11 mouse cellular contexts compared by ENCODE assay signal in genomic region chr11:116099462-116099861, GRCm38 (mm10). TPM values are rescaled to one million over a fixed set of nuclear protein-coding genes. Genes with fewer than 3 reads are reported as not detected.
DNase-seq lines count a peak whose midpoint lies in the region; ATAC-seq and TF ChIP-seq lines count a peak whose summit lies in the region.
"Had no signal": no experiment of that assay in that cellular context is flagged by ENCODE, and none has a peak within 500 bp of the region (broad histone marks: within the 10 kb centered on the region; RNA-seq: fewer than 3 reads in every experiment).

No protein-coding gene starts in this region.

- ATAC-seq in heart, embryonic 12.5 days (ENCODE audit: insufficient number of reproducible peaks, low FRiP score): no peak
- ATAC-seq in liver, postnatal 0 days: no peak
- ATAC-seq in hindbrain, embryonic 13.5 days (ENCODE audit: low FRiP score): no peak

- H3K36me3 ChIP-seq in heart, embryonic 12.5 days: no peaks in the 10 kb centered on the region
- no peaks in the 10 kb centered on the region for H3K36me3 ChIP-seq in embryonic facial prominence, embryonic 10.5 days (replicated peaks)
- no peaks in the 10 kb centered on the region for H3K36me3 ChIP-seq in liver, postnatal 0 days (replicated peaks; ENCODE audit: insufficient read depth, low read length)
- H3K36me3 ChIP-seq in hindbrain, embryonic 13.5 days: no peaks in the 10 kb centered on the region
- H3K36me3 ChIP-seq: hindbrain, embryonic 12.5 days; neural tube, embryonic 15.5 days had no signal

- no peak overlapping the region for H3K4me2 ChIP-seq in heart, embryonic 12.5 days
- peak overlapping the region; percentile 8; the same call in 1 of the 2 replicates for H3K4me2 ChIP-seq in liver, postnatal 0 days (ENCODE audit: low read depth, low read length)
- H3K4me2 ChIP-seq in hindbrain, embryonic 13.5 days: no peak overlapping the region
- H3K4me2 ChIP-seq: hindbrain, embryonic 12.5 days; neural tube, embryonic 15.5 days had no signal

- 72% methylated on average over 6 of the region's 6 CpGs for WGBS in heart, embryonic 12.5 days
- 90% methylated on average over 6 of the region's 6 CpGs for WGBS in embryonic facial prominence, embryonic 10.5 days
- WGBS in liver, postnatal 0 days (ENCODE audit: insufficient replicate concordance): 59% methylated on average over 6 of the region's 6 CpGs
- WGBS in hindbrain, embryonic 13.5 days: 92% methylated on average over 6 of the region's 6 CpGs

- H3K4me1 ChIP-seq in heart, embryonic 12.5 days (replicated peaks): peaks cover 63% of the 10 kb centered on the region
- peaks cover 47% of the 10 kb centered on the region for H3K4me1 ChIP-seq in embryonic facial prominence, embryonic 10.5 days
- peaks cover 43% of the 10 kb centered on the region for H3K4me1 ChIP-seq in liver, postnatal 0 days (ENCODE audit: insufficient read depth)
- H3K4me1 ChIP-seq in hindbrain, embryonic 13.5 days (replicated peaks): peaks cover 24% of the 10 kb centered on the region

- intact Hi-C loops in left cerebral cortex, adult 2 months (cut with DNase I): no loop called here

- no peak overlapping the region for H3K9ac ChIP-seq in heart, embryonic 12.5 days
- 0 out of 2 replicates have a peak overlapping the region, but pooled peaks have one; percentile 5 for H3K9ac ChIP-seq in liver, postnatal 0 days (replicated peaks)
- no peak overlapping the region for H3K9ac ChIP-seq in hindbrain, embryonic 13.5 days
- H3K9ac ChIP-seq: hindbrain, embryonic 12.5 days; neural tube, embryonic 15.5 days had no signal

- H3K9me3 ChIP-seq in heart, embryonic 12.5 days (replicated peaks): peaks cover 6% of the 10 kb centered on the region
- peaks cover 4% of the 10 kb centered on the region; the same call in 1 of the 2 replicates for H3K9me3 ChIP-seq in embryonic facial prominence, embryonic 10.5 days
- peaks cover 3% of the 10 kb centered on the region for H3K9me3 ChIP-seq in liver, postnatal 0 days (ENCODE audit: low read length)
- H3K9me3 ChIP-seq in hindbrain, embryonic 13.5 days: no peaks in the 10 kb centered on the region
- H3K9me3 ChIP-seq: neural tube, embryonic 15.5 days had no signal

- H3K27me3 ChIP-seq in heart, embryonic 12.5 days (replicated peaks): no peaks in the 10 kb centered on the region
- no peaks in the 10 kb centered on the region for H3K27me3 ChIP-seq in embryonic facial prominence, embryonic 10.5 days (replicated peaks; ENCODE audit: low read depth, poor library complexity, severe bottlenecking)
- no peaks in the 10 kb centered on the region for H3K27me3 ChIP-seq in liver, postnatal 0 days (ENCODE audit: insufficient read depth, low read length)
- peaks cover 3% of the 10 kb centered on the region; the same call in 1 of the 2 replicates for H3K27me3 ChIP-seq in hindbrain, embryonic 13.5 days
- H3K27me3 ChIP-seq: hindbrain, embryonic 12.5 days; neural tube, embryonic 15.5 days had no signal

- TF ChIP-seq CTCF in left cerebral cortex, adult 2 months (IDR thresholded peaks at IDR 0.05): no peak
- no peak for TF ChIP-seq CTCF in liver, postnatal 0 days (IDR thresholded peaks at IDR 0.05; ENCODE audit: low read depth)

- TF ChIP-seq EP300 in liver, postnatal 0 days (IDR thresholded peaks at IDR 0.05; ENCODE audit: low read depth): no peak

- H3K4me3 ChIP-seq in heart, embryonic 12.5 days: no peak overlapping the region
- no peak overlapping the region for H3K4me3 ChIP-seq in left cerebral cortex, adult 2 months
- no peak overlapping the region for H3K4me3 ChIP-seq in embryonic facial prominence, embryonic 10.5 days
- no peak overlapping the region for H3K4me3 ChIP-seq in liver, postnatal 0 days (ENCODE audit: low read depth, low read length)
- no peak overlapping the region for H3K4me3 ChIP-seq in hindbrain, embryonic 13.5 days
- H3K4me3 ChIP-seq: hindbrain, embryonic 12.5 days; neural tube, embryonic 15.5 days had no signal

- peak overlapping the region; percentile 94 for H3K27ac ChIP-seq in heart, embryonic 12.5 days (ENCODE audit: poor library complexity, severe bottlenecking)
- 0 out of 2 replicates have a peak overlapping the region, but pooled peaks have one; percentile 36 for H3K27ac ChIP-seq in left cerebral cortex, adult 2 months
- H3K27ac ChIP-seq in embryonic facial prominence, embryonic 10.5 days (replicated peaks): peak overlapping the region; percentile 40; the same call in 1 of the 2 replicates
- peak overlapping the region; percentile 76 for H3K27ac ChIP-seq in liver, postnatal 0 days (ENCODE audit: low read depth)
- no peak overlapping the region for H3K27ac ChIP-seq in hindbrain, embryonic 13.5 days
- H3K27ac ChIP-seq: hindbrain, embryonic 12.5 days; neural tube, embryonic 15.5 days had no signal

- no peak for DNase-seq in heart, adult 18-20 months
- no peak for DNase-seq in left cerebral cortex, adult 2 months (ENCODE audit: extremely low spot score in 1 of 2, low spot score in 2 of 2)
- no peak for DNase-seq in left cerebral cortex, adult 9 months (ENCODE audit: low spot score in 2 of 2)
- DNase-seq in embryonic facial prominence, embryonic 10.5 days (ENCODE audit: low spot score): no peak
- DNase-seq in liver, postnatal 0 days: no peak
- no peak for DNase-seq in adipocyte (ENCODE audit: low spot score)
- DNase-seq: cerebellum, adult 8-10 months had no signal

RNA-seq across cellular contexts. Expression of gene Wbp2, which starts 12.7 kb away (rescaled TPM):
- polyA plus RNA-seq in heart, embryonic 12.5 days (2016; fragmentation: Nextera tagmentation; extraction: Ambion mirVana): 137 and 141 TPM in 2 replicates
- 100 to 1,000 TPM in 1 of 2 experiments, 10 to 100 TPM in 1; 93.3 to 109 TPM for total RNA-seq in heart, adult 18-20 months (2021)
- total RNA-seq in left cerebral cortex, adult 2 months (2021): 100 to 1,000 TPM; 387 to 414 TPM
- polyA plus RNA-seq in embryonic facial prominence, embryonic 10.5 days (2016; fragmentation: Nextera tagmentation; extraction: Ambion mirVana): 74.2 and 76.8 TPM in 2 replicates
- polyA plus RNA-seq in liver, postnatal 0 days (2015; fragmentation: Nextera tagmentation; extraction: Ambion mirVana): 63.3 and 65.0 TPM in 2 replicates
- 129 and 133 TPM in 2 replicates for polyA plus RNA-seq in hindbrain, embryonic 13.5 days (2015; fragmentation: Nextera tagmentation; extraction: Ambion mirVana)

RNA-seq across cellular contexts. Expression of gene Unc13d, which starts 21.7 kb away (rescaled TPM):
- polyA plus RNA-seq in heart, embryonic 12.5 days (2016; fragmentation: Nextera tagmentation; extraction: Ambion mirVana): 2.2 and 2.5 TPM in 2 replicates
- 1 to 10 TPM in 1 of 2 experiments, under 1 TPM in 1; 0.42 to 2.0 TPM for total RNA-seq in heart, adult 18-20 months (2021)
- total RNA-seq in left cerebral cortex, adult 2 months (2021): 1 to 10 TPM; 1.5 to 2.0 TPM
- 2.9 TPM in 2 replicates for polyA plus RNA-seq in embryonic facial prominence, embryonic 10.5 days (2016; fragmentation: Nextera tagmentation; extraction: Ambion mirVana)
- polyA plus RNA-seq in liver, postnatal 0 days (2015; fragmentation: Nextera tagmentation; extraction: Ambion mirVana): 6.1 and 6.9 TPM in 2 replicates
- polyA plus RNA-seq in hindbrain, embryonic 13.5 days (2015; fragmentation: Nextera tagmentation; extraction: Ambion mirVana): 1.5 and 2.0 TPM in 2 replicates

RNA-seq across cellular contexts. Expression of gene Trim47, which starts 27.5 kb away (rescaled TPM):
- 54.8 and 58.2 TPM in 2 replicates for polyA plus RNA-seq in heart, embryonic 12.5 days (2016; fragmentation: Nextera tagmentation; extraction: Ambion mirVana)
- 10 to 100 TPM; 24.7 to 27.6 TPM for total RNA-seq in heart, adult 18-20 months (2021)
- 1 to 10 TPM; 5.2 to 8.0 TPM for total RNA-seq in left cerebral cortex, adult 2 months (2021)
- 4.5 and 4.7 TPM in 2 replicates for polyA plus RNA-seq in embryonic facial prominence, embryonic 10.5 days (2016; fragmentation: Nextera tagmentation; extraction: Ambion mirVana)
- polyA plus RNA-seq in liver, postnatal 0 days (2015; fragmentation: Nextera tagmentation; extraction: Ambion mirVana): 5.7 and 7.4 TPM in 2 replicates
- polyA plus RNA-seq in hindbrain, embryonic 13.5 days (2015; fragmentation: Nextera tagmentation; extraction: Ambion mirVana): 3.9 and 4.5 TPM in 2 replicates

RNA-seq across cellular contexts. Expression of gene Trim65, which starts 31.5 kb away (rescaled TPM):
- 4.7 and 4.9 TPM in 2 replicates for polyA plus RNA-seq in heart, embryonic 12.5 days (2016; fragmentation: Nextera tagmentation; extraction: Ambion mirVana)
- 10 to 100 TPM in 1 of 2 experiments, 1 to 10 TPM in 1; 9.6 to 10.5 TPM for total RNA-seq in heart, adult 18-20 months (2021)
- 1 to 10 TPM; 7.6 to 9.1 TPM for total RNA-seq in left cerebral cortex, adult 2 months (2021)
- polyA plus RNA-seq in embryonic facial prominence, embryonic 10.5 days (2016; fragmentation: Nextera tagmentation; extraction: Ambion mirVana): 1.9 and 2.3 TPM in 2 replicates
- 1.1 and 1.2 TPM in 2 replicates for polyA plus RNA-seq in liver, postnatal 0 days (2015; fragmentation: Nextera tagmentation; extraction: Ambion mirVana)
- 1.9 and 2.3 TPM in 2 replicates for polyA plus RNA-seq in hindbrain, embryonic 13.5 days (2015; fragmentation: Nextera tagmentation; extraction: Ambion mirVana)

RNA-seq across cellular contexts. Expression of gene Mrpl38, which starts 39.2 kb away (rescaled TPM):
- polyA plus RNA-seq in heart, embryonic 12.5 days (2016; fragmentation: Nextera tagmentation; extraction: Ambion mirVana): 85.0 and 89.1 TPM in 2 replicates
- 10 to 100 TPM; 56.8 to 66.1 TPM for total RNA-seq in heart, adult 18-20 months (2021)
- 10 to 100 TPM; 59.4 to 66.8 TPM for total RNA-seq in left cerebral cortex, adult 2 months (2021)
- polyA plus RNA-seq in embryonic facial prominence, embryonic 10.5 days (2016; fragmentation: Nextera tagmentation; extraction: Ambion mirVana): 108 and 117 TPM in 2 replicates
- polyA plus RNA-seq in liver, postnatal 0 days (2015; fragmentation: Nextera tagmentation; extraction: Ambion mirVana): 43.9 and 44.0 TPM in 2 replicates
- 76.4 and 78.2 TPM in 2 replicates for polyA plus RNA-seq in hindbrain, embryonic 13.5 days (2015; fragmentation: Nextera tagmentation; extraction: Ambion mirVana)
